In the genomic region with DNA sequence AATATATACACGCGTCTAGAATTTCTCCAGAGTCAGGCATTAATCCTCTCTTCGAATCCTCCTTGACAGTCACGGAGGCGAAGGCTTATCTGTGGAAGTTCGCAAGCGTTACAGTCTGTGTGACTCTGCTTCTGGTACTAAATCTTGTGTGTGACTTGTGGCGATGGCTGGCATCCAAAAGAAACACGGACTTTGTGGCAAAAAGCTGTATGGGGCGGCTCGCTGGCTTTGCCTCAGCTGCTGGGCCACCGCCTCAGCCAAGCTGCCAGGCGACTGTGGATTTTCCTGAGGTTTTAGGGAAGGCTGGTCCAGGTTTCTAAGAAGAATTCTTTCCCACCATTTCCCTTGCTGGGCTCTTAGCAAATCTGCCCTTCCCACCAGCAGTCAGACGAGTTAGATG, we compare ENCODE assay signal across 13 mouse cellular contexts. TPM values are rescaled to one million over a fixed set of nuclear protein-coding genes. Genes with fewer than 3 reads are reported as not detected.
A peak's percentile ranks its signal among the peaks of the same experiment; 100 is the strongest.
DNase-seq lines count a peak whose midpoint lies in the region; ATAC-seq and TF ChIP-seq lines count a peak whose summit lies in the region.
"Had no signal": no experiment of that assay in that cellular context is flagged by ENCODE, and none has a peak within 500 bp of the region (broad histone marks: within the 10 kb centered on the region; RNA-seq: fewer than 3 reads in every experiment).

No protein-coding gene starts in this region.

- no peaks in the 10 kb centered on the region for H3K27me3 ChIP-seq in C2C12 (ENCODE audit: control insufficient read depth, insufficient read depth, insufficient read length)
- no peaks in the 10 kb centered on the region for H3K27me3 ChIP-seq in embryonic facial prominence, embryonic 15.5 days
- H3K27me3 ChIP-seq in limb, embryonic 15.5 days: no peaks in the 10 kb centered on the region
- H3K27me3 ChIP-seq: liver, embryonic 13.5 days had no signal

- no peak overlapping the region for H3K9ac ChIP-seq in embryonic facial prominence, embryonic 15.5 days
- H3K9ac ChIP-seq in limb, embryonic 15.5 days: no peak overlapping the region
- H3K9ac ChIP-seq: forebrain, postnatal 0 days; liver, embryonic 13.5 days had no signal

- no peak overlapping the region for H3K4me3 ChIP-seq in C2C12 (ENCODE audit: insufficient read depth, poor library complexity, severe bottlenecking)
- H3K4me3 ChIP-seq in embryonic facial prominence, embryonic 15.5 days (replicated peaks): no peak overlapping the region
- 0 out of 2 replicates have a peak overlapping the region, but pooled peaks have one; percentile 3 for H3K4me3 ChIP-seq in limb, embryonic 15.5 days
- H3K4me3 ChIP-seq: heart, adult 2 months; liver, embryonic 13.5 days had no signal

- H3K27ac ChIP-seq in embryonic facial prominence, embryonic 15.5 days (replicated peaks): peak overlapping the region; percentile 68
- H3K27ac ChIP-seq in limb, embryonic 15.5 days: peak overlapping the region; percentile 76
- H3K27ac ChIP-seq: heart, adult 2 months; liver, embryonic 13.5 days had no signal

- H3K79me3 ChIP-seq in C2C12 (ENCODE audit: low read depth): no peaks in the 10 kb centered on the region

- H3K36me3 ChIP-seq in C2C12 (ENCODE audit: control insufficient read depth, insufficient read depth): no peaks in the 10 kb centered on the region
- no peaks in the 10 kb centered on the region for H3K36me3 ChIP-seq in embryonic facial prominence, embryonic 15.5 days
- H3K36me3 ChIP-seq in limb, embryonic 15.5 days: no peaks in the 10 kb centered on the region
- H3K36me3 ChIP-seq: liver, embryonic 13.5 days had no signal

- H3K4me1 ChIP-seq in embryonic facial prominence, embryonic 15.5 days: peaks cover 7% of the 10 kb centered on the region; the same call in 1 of the 2 replicates
- H3K4me1 ChIP-seq in limb, embryonic 15.5 days: peaks cover 15% of the 10 kb centered on the region

- H3K79me2 ChIP-seq in C2C12 (ENCODE audit: control insufficient read depth, insufficient read depth): no peaks in the 10 kb centered on the region

- intact Hi-C loops in heart, postnatal 36 days (cut with DNase I): loop anchor here (5.0 kb wide), 1 partner anchor 169 kb away; the partner anchor contains the start of gene F3

- no peak overlapping the region for H3ac ChIP-seq in C2C12 (ENCODE audit: control insufficient read depth, insufficient read length, low read depth)

- no peak overlapping the region for H3K4me2 ChIP-seq in embryonic facial prominence, embryonic 15.5 days (replicated peaks)
- H3K4me2 ChIP-seq in limb, embryonic 15.5 days: 0 out of 2 replicates have a peak overlapping the region, but pooled peaks have one; percentile 20
- H3K4me2 ChIP-seq: liver, embryonic 13.5 days had no signal

- no peak for TF ChIP-seq CTCF in C2C12 (IDR thresholded peaks at IDR 0.05; ENCODE audit: control insufficient read depth, insufficient read depth, insufficient read length)

- peak; percentile 75; the same call in 1 of the 2 replicates for ATAC-seq in embryonic facial prominence, embryonic 15.5 days (ENCODE audit: insufficient number of reproducible peaks, low FRiP score, low TSS enrichment, low read depth)
- ATAC-seq in limb, embryonic 15.5 days (ENCODE audit: insufficient number of reproducible peaks, low FRiP score, low TSS enrichment, low read depth): peak; percentile 48; the same call in 1 of the 2 replicates
- ATAC-seq: forebrain, postnatal 0 days; midbrain, embryonic 16.5 days had no signal

- WGBS in embryonic facial prominence, embryonic 15.5 days: 62% methylated on average over 14 of the region's 14 CpGs
- 54% methylated on average over 14 of the region's 14 CpGs for WGBS in limb, embryonic 15.5 days

- peak; percentile 91 for DNase-seq in heart, adult 11 months
- DNase-seq in heart, postnatal 36 days: no peak
- DNase-seq in retina, embryonic 14.5 days (ENCODE audit: low spot score): no peak
- no peak for DNase-seq in right cerebral cortex, postnatal 36 days (ENCODE audit: low spot score in 2 of 2)
- DNase-seq in urinary bladder, postnatal 10 days (ENCODE audit: low spot score): no peak
- DNase-seq: cerebellum, postnatal 25 days; forebrain, postnatal 0 days; heart, adult 2 months; liver, embryonic 13.5 days had no signal

- no peaks in the 10 kb centered on the region for H3K9me3 ChIP-seq in embryonic facial prominence, embryonic 15.5 days (replicated peaks)
- H3K9me3 ChIP-seq in limb, embryonic 15.5 days: no peaks in the 10 kb centered on the region
- H3K9me3 ChIP-seq: liver, embryonic 13.5 days had no signal

TF ChIP-seq in C2C12, 6 proteins besides CTCF, POLR2A, EP300 and RAD21:
- TF ChIP-seq MAX (IDR thresholded peaks at IDR 0.05): peak; percentile 30
- TF ChIP-seq MYOG (IDR thresholded peaks at IDR 0.05; ENCODE audit: control insufficient read depth, extremely low read depth, insufficient read length): no peak
- TF ChIP-seq MYOD1 (IDR thresholded peaks at IDR 0.05; ENCODE audit: control insufficient read depth, insufficient read length, low read depth): peak; percentile 46
- TF ChIP-seq USF1 (IDR thresholded peaks at IDR 0.05; ENCODE audit: low read depth): no peak

RNA-seq across cellular contexts. Expression of gene Slc44a3, which starts 21.1 kb away (rescaled TPM):
- total RNA-seq in heart, postnatal 36 days (2021): under 1 TPM in 1 of 2 experiments, not detected in 1; 0.22 TPM
- 0.20 TPM for polyA plus RNA-seq in C2C12 (2012; fragmentation: generic; extraction: Trizol)
- polyA plus RNA-seq in embryonic facial prominence, embryonic 15.5 days (2015; fragmentation: Nextera tagmentation; extraction: Ambion mirVana): 4.4 and 6.2 TPM in 2 replicates
- polyA plus RNA-seq in limb, embryonic 15.5 days (2015; fragmentation: Nextera tagmentation; extraction: Ambion mirVana): 2.4 and 2.8 TPM in 2 replicates
- total RNA-seq: heart, adult 2 months had no signal
